ENCODE assay signal across 9 mouse cellular contexts in genomic region chr3:109361882-109362281, GRCm38 (mm10). TPM values are rescaled to one million over a fixed set of nuclear protein-coding genes. Genes with fewer than 3 reads are reported as not detected.
DNase-seq lines count a peak whose midpoint lies in the region; ATAC-seq and TF ChIP-seq lines count a peak whose summit lies in the region.
"Had no signal": no experiment of that assay in that cellular context is flagged by ENCODE, and none has a peak within 500 bp of the region (broad histone marks: within the 10 kb centered on the region; RNA-seq: fewer than 3 reads in every experiment).

No protein-coding gene starts in this region.

- no peaks in the 10 kb centered on the region for H3K9me3 ChIP-seq in lung, postnatal 0 days (ENCODE audit: low read length)
- H3K9me3 ChIP-seq: midbrain, embryonic 15.5 days had no signal

- H3K9ac ChIP-seq in lung, postnatal 0 days (replicated peaks; ENCODE audit: low read depth): no peak overlapping the region
- H3K9ac ChIP-seq: midbrain, embryonic 15.5 days had no signal

- no peak for TF ChIP-seq CTCF in lung, postnatal 0 days (IDR thresholded peaks at IDR 0.05)

- H3K4me1 ChIP-seq in lung, postnatal 0 days (ENCODE audit: insufficient read depth, low read depth, low read length): no peaks in the 10 kb centered on the region

- no peaks in the 10 kb centered on the region for H3K27me3 ChIP-seq in lung, postnatal 0 days (replicated peaks; ENCODE audit: insufficient read depth, low read length)
- H3K27me3 ChIP-seq: midbrain, embryonic 15.5 days had no signal

- intact Hi-C loops in heart, postnatal 14 days (cut with DNase I): no loop called here

- TF ChIP-seq EP300 in lung, postnatal 0 days (IDR thresholded peaks at IDR 0.05): peak; percentile 64

- DNase-seq in heart, adult 9 months (ENCODE audit: low spot score in 2 of 2): peak; percentile 21 to 34
- DNase-seq in heart, postnatal 4 days: no peak
- peak; percentile 10 to 11 for DNase-seq in heart, postnatal 14 days
- DNase-seq in lung, postnatal 0 days (ENCODE audit: low spot score): peak; percentile 61
- DNase-seq in thymus, postnatal 10 days (ENCODE audit: low spot score in 2 of 2): peak; percentile 49 to 55
- no peak for DNase-seq in MN1 (ENCODE audit: low spot score)
- DNase-seq in ovary, postnatal 10 days (ENCODE audit: low spot score): no peak
- DNase-seq in cerebellum, postnatal 36 days: no peak

- H3K36me3 ChIP-seq in lung, postnatal 0 days (ENCODE audit: insufficient read depth, low read length): no peaks in the 10 kb centered on the region
- H3K36me3 ChIP-seq: midbrain, embryonic 15.5 days had no signal

- H3K4me2 ChIP-seq in lung, postnatal 0 days (replicated peaks; ENCODE audit: low read depth, low read length): no peak overlapping the region
- H3K4me2 ChIP-seq: midbrain, embryonic 15.5 days had no signal

- H3K27ac ChIP-seq in lung, postnatal 0 days (ENCODE audit: low read length): no peak overlapping the region
- H3K27ac ChIP-seq: midbrain, embryonic 15.5 days had no signal

- H3K4me3 ChIP-seq in lung, postnatal 0 days (ENCODE audit: low read depth, low read length): no peak overlapping the region
- H3K4me3 ChIP-seq: midbrain, embryonic 15.5 days had no signal

- WGBS in lung, postnatal 0 days: 56% methylated on average over 5 of the region's 5 CpGs

- peak; percentile 70 for ATAC-seq in lung, postnatal 0 days
- ATAC-seq: midbrain, embryonic 15.5 days had no signal

RNA-seq across cellular contexts. Expression of gene Vav3, which starts 21.4 kb away (rescaled TPM):
- total RNA-seq in heart, postnatal 4 days (2021): 10 to 100 TPM; 12.2 to 12.6 TPM
- total RNA-seq in heart, postnatal 14 days (2021): 1 to 10 TPM; 9.2 to 9.4 TPM
- polyA plus RNA-seq in lung, postnatal 0 days (2015; fragmentation: Nextera tagmentation; extraction: Ambion mirVana): 11.9 and 12.2 TPM in 2 replicates

Comparison
In these comparisons a context has a peak if more than half of its experiments do, and no peak if none do; other contexts are left out.
1. DNase-seq: peak in heart, adult 9 months (2 of 2), heart, postnatal 14 days (2 of 2), lung, postnatal 0 days (single experiment) and thymus, postnatal 10 days (2 of 2); none in heart, postnatal 4 days (single experiment), MN1 (single experiment), ovary, postnatal 10 days (single experiment) and cerebellum, postnatal 36 days (0 of 2).